Mouse (Mus musculus) CD4-positive, CD25-positive, alpha-beta regulatory T cell, adult 2 months (primary cell): Measurements from ENCODE around the gene Btbd35f15.
"Not testable (repeated sequence)": the region's sequence is repeated elsewhere in the genome, so short reads cannot be mapped to it uniquely, and the experiment has no call there.

Experiments
- DNase-seq: peaks from one replicate; pipeline ENCODE4 v3.0.0-alpha.2; 2012; ENCODE audit warnings: low read depth, low spot score

Gene Btbd35f15

DNA sequence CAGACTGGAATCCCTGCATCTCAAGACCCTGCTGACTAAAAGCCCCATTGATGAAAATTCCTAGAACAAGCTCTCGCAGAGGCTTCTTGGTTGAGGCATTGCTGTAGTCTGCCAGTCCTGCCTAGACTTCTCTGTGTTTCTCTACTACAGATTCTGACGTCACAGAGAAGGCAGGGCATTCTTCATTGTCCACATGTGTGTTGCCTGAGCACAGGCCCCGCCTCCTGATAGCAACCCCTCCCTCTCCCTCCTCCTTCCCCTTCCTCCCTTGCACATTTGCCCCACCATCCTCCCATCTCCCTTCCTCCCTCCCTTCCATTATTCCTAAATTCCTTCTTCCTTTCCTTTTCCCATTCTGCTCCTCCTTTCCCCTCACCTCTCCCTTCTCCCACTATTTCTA, at the start of gene Btbd35f15:
Btbd35f15 (minus strand) TSS at position 101 of the 400 bp plus-strand sequence.
- DNase-seq, result not testable (repeated sequence)
